ENCODE assay signal across 10 mouse cellular contexts in genomic region chr8:107504239-107504985, GRCm38 (mm10).
DNase-seq lines count a peak whose midpoint lies in the region; ATAC-seq and TF ChIP-seq lines count a peak whose summit lies in the region.
"Had no signal": no experiment of that assay in that cellular context is flagged by ENCODE, and none has a peak within 500 bp of the region (broad histone marks: within the 10 kb centered on the region; RNA-seq: fewer than 3 reads in every experiment).

No protein-coding gene starts in this region.

- no peaks in the 10 kb centered on the region for H3K9me3 ChIP-seq in intestine, embryonic 14.5 days (ENCODE audit: control insufficient read depth, low read length)
- H3K9me3 ChIP-seq in intestine, postnatal 0 days (ENCODE audit: control insufficient read depth): no peaks in the 10 kb centered on the region
- no peaks in the 10 kb centered on the region for H3K9me3 ChIP-seq in MEL (replicated peaks; ENCODE audit: insufficient read depth, low read length)
- H3K9me3 ChIP-seq in limb, embryonic 13.5 days: no peaks in the 10 kb centered on the region
- H3K9me3 ChIP-seq: kidney, embryonic 15.5 days had no signal

- 71% methylated on average over 13 of the region's 13 CpGs for WGBS in intestine, embryonic 14.5 days
- WGBS in intestine, postnatal 0 days: 75% methylated on average over 13 of the region's 13 CpGs
- WGBS in limb, embryonic 13.5 days: 78% methylated on average over 13 of the region's 13 CpGs

- no peak for TF ChIP-seq CTCF in intestine, postnatal 0 days (IDR thresholded peaks at IDR 0.05; ENCODE audit: low read depth)
- TF ChIP-seq CTCF in MEL (IDR thresholded peaks at IDR 0.05 in 2 of 3, conservative IDR thresholded peaks at IDR 0.05 in 1 of 3; ENCODE audit: control insufficient read depth in 1 of 3, insufficient read depth in 1 of 3, low read depth in 2 of 3, low read length in 3 of 3, poor library complexity in 1 of 3, severe bottlenecking in 1 of 3): no peak

- no peak overlapping the region for H3K4me2 ChIP-seq in intestine, embryonic 14.5 days (ENCODE audit: low read length)
- H3K4me2 ChIP-seq in intestine, postnatal 0 days (replicated peaks; ENCODE audit: low read depth): no peak overlapping the region
- no peak overlapping the region for H3K4me2 ChIP-seq in limb, embryonic 13.5 days (replicated peaks)
- H3K4me2 ChIP-seq: kidney, embryonic 15.5 days had no signal

- no peak for TF ChIP-seq EP300 in MEL (IDR thresholded peaks at IDR 0.05; ENCODE audit: low read depth in 1 of 2, low read length in 2 of 2)

- H3K9ac ChIP-seq in intestine, embryonic 14.5 days (ENCODE audit: low read length): no peak overlapping the region
- no peak overlapping the region for H3K9ac ChIP-seq in intestine, postnatal 0 days (ENCODE audit: low read depth, low read length)
- no peak overlapping the region for H3K9ac ChIP-seq in MEL (ENCODE audit: control insufficient read depth, low read depth, low read length, poor library complexity, severe bottlenecking)
- H3K9ac ChIP-seq in limb, embryonic 13.5 days: no peak overlapping the region
- H3K9ac ChIP-seq: kidney, embryonic 15.5 days had no signal

- no peaks in the 10 kb centered on the region for H3K79me2 ChIP-seq in MEL (ENCODE audit: control insufficient read depth, insufficient read depth, low read length, poor library complexity)

- H3K36me3 ChIP-seq in intestine, embryonic 14.5 days (ENCODE audit: control insufficient read depth, insufficient read depth, low read length): no peaks in the 10 kb centered on the region; the same call in 1 of the 2 replicates
- H3K36me3 ChIP-seq in intestine, postnatal 0 days (ENCODE audit: control insufficient read depth, insufficient read depth): peaks cover 21% of the 10 kb centered on the region
- H3K36me3 ChIP-seq in MEL (ENCODE audit: control insufficient read depth in 1 of 2, insufficient read depth in 2 of 2, low read length in 2 of 2): peaks cover 0 to 6% of the 10 kb centered on the region in 2 experiments; a peak in 2 of 4 replicates
- H3K36me3 ChIP-seq in limb, embryonic 13.5 days: peaks cover 26% of the 10 kb centered on the region

- H3K27me3 ChIP-seq in intestine, embryonic 14.5 days (replicated peaks; ENCODE audit: control insufficient read depth, insufficient read depth, low read length): no peaks in the 10 kb centered on the region
- H3K27me3 ChIP-seq in intestine, postnatal 0 days (replicated peaks; ENCODE audit: control insufficient read depth, insufficient read depth, low read length): no peaks in the 10 kb centered on the region
- no peaks in the 10 kb centered on the region for H3K27me3 ChIP-seq in MEL (ENCODE audit: control insufficient read depth in 1 of 2, insufficient read depth in 2 of 2, low read length in 2 of 2)
- H3K27me3 ChIP-seq in limb, embryonic 13.5 days: no peaks in the 10 kb centered on the region
- H3K27me3 ChIP-seq: kidney, embryonic 15.5 days had no signal

- no peak for DNase-seq in intestine, embryonic 14.5 days (ENCODE audit: low spot score)
- peak; percentile 79 for DNase-seq in 3T3-L1 (ENCODE audit: low read depth, low spot score)
- DNase-seq in MEL (ENCODE audit: low read depth, low spot score): no peak
- DNase-seq in urinary bladder, postnatal 25 days (ENCODE audit: low spot score): no peak
- no peak for DNase-seq in layer of hippocampus, adult 18-20 months (ENCODE audit: low spot score in 2 of 2)
- DNase-seq in embryo, embryonic 10 days (ENCODE audit: low spot score): no peak
- DNase-seq: lung, adult 2 months had no signal

- peaks cover 10% of the 10 kb centered on the region; the same call in 1 of the 2 replicates for H3K4me1 ChIP-seq in intestine, embryonic 14.5 days (replicated peaks; ENCODE audit: control insufficient read depth, insufficient read depth, low read length)
- no peaks in the 10 kb centered on the region; the same call in 1 of the 2 replicates for H3K4me1 ChIP-seq in intestine, postnatal 0 days (replicated peaks; ENCODE audit: control insufficient read depth, insufficient read depth, low read length)
- H3K4me1 ChIP-seq in MEL (ENCODE audit: control insufficient read depth in 1 of 2, insufficient read depth in 2 of 2, low read length in 2 of 2): peaks cover 4 to 20% of the 10 kb centered on the region in 2 experiments; a peak in 3 of 4 replicates
- H3K4me1 ChIP-seq in limb, embryonic 13.5 days: peaks cover 45% of the 10 kb centered on the region

- no peak for TF ChIP-seq POLR2A in MEL (IDR thresholded peaks at IDR 0.05; ENCODE audit: control insufficient read depth in 1 of 2, insufficient read depth in 1 of 2, low read depth in 1 of 2, low read length in 2 of 2, poor library complexity in 1 of 2)

- ATAC-seq in intestine, embryonic 14.5 days (replicated peaks; ENCODE audit: low FRiP score, low TSS enrichment, low read depth): no peak
- ATAC-seq in intestine, postnatal 0 days: no peak
- ATAC-seq in limb, embryonic 13.5 days (ENCODE audit: low FRiP score, low read depth): no peak

- no peak for TF ChIP-seq RAD21 in MEL (IDR thresholded peaks at IDR 0.05; ENCODE audit: low read depth, low read length)

- peak overlapping the region; percentile 6; the same call in 1 of the 2 replicates for H3K27ac ChIP-seq in intestine, embryonic 14.5 days (ENCODE audit: low read depth)
- no peak overlapping the region for H3K27ac ChIP-seq in intestine, postnatal 0 days (ENCODE audit: low read depth, low read length)
- peak overlapping the region; percentile 22; the same call in 1 of the 2 replicates for H3K27ac ChIP-seq in MEL (ENCODE audit: control insufficient read depth, low read depth, low read length)
- peak overlapping the region; percentile 70 for H3K27ac ChIP-seq in limb, embryonic 13.5 days
- H3K27ac ChIP-seq: kidney, embryonic 15.5 days had no signal

- H3K4me3 ChIP-seq in intestine, embryonic 14.5 days (ENCODE audit: low read depth, low read length): no peak overlapping the region
- no peak overlapping the region for H3K4me3 ChIP-seq in intestine, postnatal 0 days (ENCODE audit: low read depth, low read length)
- H3K4me3 ChIP-seq in MEL (ENCODE audit: control insufficient read depth in 1 of 2, insufficient read depth in 1 of 2, low read depth in 2 of 2, low read length in 2 of 2): no peak overlapping the region
- H3K4me3 ChIP-seq in limb, embryonic 13.5 days: no peak overlapping the region
- H3K4me3 ChIP-seq: kidney, embryonic 15.5 days had no signal

TF ChIP-seq in MEL, 35 proteins besides CTCF, POLR2A, EP300 and RAD21:
- TF ChIP-seq ZNF384 (IDR thresholded peaks at IDR 0.05; ENCODE audit: low read depth, low read length) (no peak; the same call in 1 of the 2 replicates), TCF12 (IDR thresholded peaks at IDR 0.05; ENCODE audit: low read depth, low read length) (no peak), ZKSCAN1 (IDR thresholded peaks at IDR 0.05; ENCODE audit: low read depth, low read length) (no peak), GATA1 (IDR thresholded peaks at IDR 0.05; ENCODE audit: low read depth, low read length) (no peak), ELF1 (IDR thresholded peaks at IDR 0.05; ENCODE audit: low read depth, low read length) (no peak)
